9 mouse cellular contexts compared by ENCODE assay signal in genomic region chrX:73765311-73765710, GRCm38 (mm10). TPM values are rescaled to one million over a fixed set of nuclear protein-coding genes. Genes with fewer than 3 reads are reported as not detected.
DNase-seq lines count a peak whose midpoint lies in the region; ATAC-seq lines count a peak whose summit lies in the region.
"Had no signal": no experiment of that assay in that cellular context is flagged by ENCODE, and none has a peak within 500 bp of the region (broad histone marks: within the 10 kb centered on the region; RNA-seq: fewer than 3 reads in every experiment).

No protein-coding gene starts in this region.

- WGBS in embryonic facial prominence, embryonic 14.5 days: 78% methylated on average over 1 of the region's 1 CpGs
- 66% methylated on average over 1 of the region's 1 CpGs for WGBS in embryonic facial prominence, embryonic 10.5 days
- 48% methylated on average over 1 of the region's 1 CpGs for WGBS in heart, embryonic 14.5 days
- 50% methylated on average over 1 of the region's 1 CpGs for WGBS in lung, embryonic 16.5 days

- H3K36me3 ChIP-seq in embryonic facial prominence, embryonic 14.5 days (ENCODE audit: control insufficient read depth, insufficient read depth, low read length): no peaks in the 10 kb centered on the region
- no peaks in the 10 kb centered on the region for H3K36me3 ChIP-seq in embryonic facial prominence, embryonic 10.5 days (replicated peaks)
- H3K36me3 ChIP-seq in heart, embryonic 14.5 days (ENCODE audit: control insufficient read depth, insufficient read depth, low read length): no peaks in the 10 kb centered on the region
- no peaks in the 10 kb centered on the region for H3K36me3 ChIP-seq in lung, embryonic 16.5 days (ENCODE audit: control insufficient read depth, insufficient read depth, low read length)

- H3K4me1 ChIP-seq in embryonic facial prominence, embryonic 14.5 days (ENCODE audit: control insufficient read depth, insufficient read depth, low read length): no peaks in the 10 kb centered on the region
- H3K4me1 ChIP-seq in embryonic facial prominence, embryonic 10.5 days: no peaks in the 10 kb centered on the region
- H3K4me1 ChIP-seq in heart, embryonic 14.5 days (ENCODE audit: control insufficient read depth in 2 of 2, insufficient read depth in 2 of 2, low read length in 2 of 2): peaks cover 4% of the 10 kb centered on the region in 2 experiments; a peak in 1 of 4 replicates
- no peaks in the 10 kb centered on the region for H3K4me1 ChIP-seq in lung, embryonic 16.5 days (replicated peaks; ENCODE audit: control insufficient read depth, insufficient read depth, low read length)

- H3K4me2 ChIP-seq in embryonic facial prominence, embryonic 14.5 days (ENCODE audit: low read depth, low read length): no peak overlapping the region
- no peak overlapping the region for H3K4me2 ChIP-seq in heart, embryonic 14.5 days (ENCODE audit: low read length)
- no peak overlapping the region for H3K4me2 ChIP-seq in lung, embryonic 16.5 days (ENCODE audit: low read depth, low read length)

- no peak overlapping the region for H3K4me3 ChIP-seq in embryonic facial prominence, embryonic 14.5 days (ENCODE audit: low read depth, low read length)
- no peak overlapping the region for H3K4me3 ChIP-seq in embryonic facial prominence, embryonic 10.5 days
- H3K4me3 ChIP-seq in heart, embryonic 14.5 days (ENCODE audit: control insufficient read depth in 1 of 2, insufficient read depth in 1 of 2, low read depth in 1 of 2, low read length in 2 of 2): no peak overlapping the region
- H3K4me3 ChIP-seq in lung, embryonic 16.5 days (ENCODE audit: low read length): no peak overlapping the region

- H3K9ac ChIP-seq in embryonic facial prominence, embryonic 14.5 days (ENCODE audit: low read depth, low read length): no peak overlapping the region
- no peak overlapping the region for H3K9ac ChIP-seq in heart, embryonic 14.5 days (ENCODE audit: low read length)
- H3K9ac ChIP-seq in lung, embryonic 16.5 days (ENCODE audit: low read length): no peak overlapping the region

- H3K27ac ChIP-seq in embryonic facial prominence, embryonic 14.5 days (replicated peaks; ENCODE audit: low read depth, low read length): no peak overlapping the region
- H3K27ac ChIP-seq in embryonic facial prominence, embryonic 10.5 days (replicated peaks): no peak overlapping the region
- H3K27ac ChIP-seq in heart, embryonic 14.5 days (replicated peaks in 1 of 2; ENCODE audit: control insufficient read depth in 1 of 2, insufficient read depth in 1 of 2, low read depth in 2 of 2, low read length in 2 of 2): peak overlapping the region in 1 of 2 experiments; percentile 13; a peak in 1 of 4 replicates
- H3K27ac ChIP-seq in lung, embryonic 16.5 days (ENCODE audit: low read length): no peak overlapping the region

- no peaks in the 10 kb centered on the region for H3K27me3 ChIP-seq in embryonic facial prominence, embryonic 14.5 days (replicated peaks; ENCODE audit: control insufficient read depth, insufficient read depth, low read length)
- peaks cover 25% of the 10 kb centered on the region; the same call in 1 of the 2 replicates for H3K27me3 ChIP-seq in embryonic facial prominence, embryonic 10.5 days (replicated peaks; ENCODE audit: low read depth, poor library complexity, severe bottlenecking)
- H3K27me3 ChIP-seq in heart, embryonic 14.5 days (ENCODE audit: control insufficient read depth, insufficient read depth, low read length): no peaks in the 10 kb centered on the region
- no peaks in the 10 kb centered on the region for H3K27me3 ChIP-seq in lung, embryonic 16.5 days (ENCODE audit: control insufficient read depth, insufficient read depth, low read depth, low read length)

- no peak for ATAC-seq in embryonic facial prominence, embryonic 14.5 days (ENCODE audit: low read depth)
- ATAC-seq in heart, embryonic 14.5 days (ENCODE audit: insufficient number of reproducible peaks, insufficient read depth, low FRiP score, low read depth): peak; percentile 47; the same call in 1 of the 2 replicates
- ATAC-seq in lung, embryonic 16.5 days (ENCODE audit: low read depth): peak; percentile 79

- peak; percentile 23 for DNase-seq in embryonic facial prominence, embryonic 14.5 days (ENCODE audit: low spot score)
- no peak for DNase-seq in embryonic facial prominence, embryonic 10.5 days (ENCODE audit: low spot score)
- peak; percentile 39 to 48 for DNase-seq in adrenal gland, adult 18-20 months (ENCODE audit: low spot score in 2 of 2)
- DNase-seq in thymus, postnatal 36 days: no peak
- no peak for DNase-seq in embryo, embryonic 11 days
- no peak for DNase-seq in layer of hippocampus, adult 18-20 months (ENCODE audit: low spot score in 2 of 2)
- DNase-seq: cerebellum, adult 9-10 months had no signal

- H3K9me3 ChIP-seq in embryonic facial prominence, embryonic 14.5 days (ENCODE audit: control insufficient read depth, low read length): no peaks in the 10 kb centered on the region
- H3K9me3 ChIP-seq in embryonic facial prominence, embryonic 10.5 days: no peaks in the 10 kb centered on the region
- no peaks in the 10 kb centered on the region for H3K9me3 ChIP-seq in heart, embryonic 14.5 days (ENCODE audit: control insufficient read depth, low read length)
- no peaks in the 10 kb centered on the region for H3K9me3 ChIP-seq in lung, embryonic 16.5 days (ENCODE audit: control insufficient read depth, low read length)

RNA-seq across cellular contexts. Expression of gene Plxnb3, which starts 8.4 kb away (rescaled TPM):
- polyA plus RNA-seq in embryonic facial prominence, embryonic 14.5 days (2014; fragmentation: Nextera tagmentation; extraction: Ambion mirVana): 0.90 and 1.1 TPM in 2 replicates
- 0.08 and 0.14 TPM in 2 replicates for polyA plus RNA-seq in embryonic facial prominence, embryonic 10.5 days (2016; fragmentation: Nextera tagmentation; extraction: Ambion mirVana)
- under 1 TPM; 0.30 to 0.61 TPM for total RNA-seq in adrenal gland, adult 18-20 months (2021)
- 0.31 and 0.69 TPM in 2 replicates for polyA plus RNA-seq in heart, embryonic 14.5 days (2014; fragmentation: Nextera tagmentation; extraction: Ambion mirVana)
- 0.35 and 0.52 TPM in 2 replicates for polyA plus RNA-seq in lung, embryonic 16.5 days (2015; fragmentation: Nextera tagmentation; extraction: Ambion mirVana)
- 10 to 100 TPM; 11.7 to 12.2 TPM for total RNA-seq in layer of hippocampus, adult 18-20 months (2021)

RNA-seq across cellular contexts. Expression of gene Srpk3, which starts 8.9 kb away (rescaled TPM):
- 54.6 and 63.2 TPM in 2 replicates for polyA plus RNA-seq in embryonic facial prominence, embryonic 14.5 days (2014; fragmentation: Nextera tagmentation; extraction: Ambion mirVana)
- 1.00 and 2.0 TPM in 2 replicates for polyA plus RNA-seq in embryonic facial prominence, embryonic 10.5 days (2016; fragmentation: Nextera tagmentation; extraction: Ambion mirVana)
- total RNA-seq in adrenal gland, adult 18-20 months (2021): under 1 TPM in 1 of 2 experiments, not detected in 1; 0.74 TPM
- 76.5 and 79.5 TPM in 2 replicates for polyA plus RNA-seq in heart, embryonic 14.5 days (2014; fragmentation: Nextera tagmentation; extraction: Ambion mirVana)
- polyA plus RNA-seq in lung, embryonic 16.5 days (2015; fragmentation: Nextera tagmentation; extraction: Ambion mirVana): 5.0 and 7.4 TPM in 2 replicates
- total RNA-seq in layer of hippocampus, adult 18-20 months (2021): 1 to 10 TPM; 2.7 to 6.3 TPM

RNA-seq across cellular contexts. Expression of gene Idh3g, which starts 21.4 kb away (rescaled TPM):
- 193 and 211 TPM in 2 replicates for polyA plus RNA-seq in embryonic facial prominence, embryonic 14.5 days (2014; fragmentation: Nextera tagmentation; extraction: Ambion mirVana)
- 175 and 176 TPM in 2 replicates for polyA plus RNA-seq in embryonic facial prominence, embryonic 10.5 days (2016; fragmentation: Nextera tagmentation; extraction: Ambion mirVana)
- total RNA-seq in adrenal gland, adult 18-20 months (2021): 100 to 1,000 TPM; 495 to 693 TPM
- polyA plus RNA-seq in heart, embryonic 14.5 days (2014; fragmentation: Nextera tagmentation; extraction: Ambion mirVana): 498 and 508 TPM in 2 replicates
- polyA plus RNA-seq in lung, embryonic 16.5 days (2015; fragmentation: Nextera tagmentation; extraction: Ambion mirVana): 219 and 236 TPM in 2 replicates
- total RNA-seq in layer of hippocampus, adult 18-20 months (2021): 100 to 1,000 TPM; 194 to 204 TPM

RNA-seq across cellular contexts. Expression of gene Ssr4, which starts 21.5 kb away (rescaled TPM):
- 259 and 277 TPM in 2 replicates for polyA plus RNA-seq in embryonic facial prominence, embryonic 14.5 days (2014; fragmentation: Nextera tagmentation; extraction: Ambion mirVana)
- polyA plus RNA-seq in embryonic facial prominence, embryonic 10.5 days (2016; fragmentation: Nextera tagmentation; extraction: Ambion mirVana): 101 and 107 TPM in 2 replicates
- 100 to 1,000 TPM; 138 to 158 TPM for total RNA-seq in adrenal gland, adult 18-20 months (2021)
- 186 and 206 TPM in 2 replicates for polyA plus RNA-seq in heart, embryonic 14.5 days (2014; fragmentation: Nextera tagmentation; extraction: Ambion mirVana)
- 186 and 209 TPM in 2 replicates for polyA plus RNA-seq in lung, embryonic 16.5 days (2015; fragmentation: Nextera tagmentation; extraction: Ambion mirVana)
- 10 to 100 TPM; 87.4 to 87.6 TPM for total RNA-seq in layer of hippocampus, adult 18-20 months (2021)

RNA-seq across cellular contexts. Expression of gene Abcd1, which starts 48.9 kb away (rescaled TPM):
- polyA plus RNA-seq in embryonic facial prominence, embryonic 14.5 days (2014; fragmentation: Nextera tagmentation; extraction: Ambion mirVana): 14.7 and 15.7 TPM in 2 replicates
- polyA plus RNA-seq in embryonic facial prominence, embryonic 10.5 days (2016; fragmentation: Nextera tagmentation; extraction: Ambion mirVana): 8.1 and 10.4 TPM in 2 replicates
- 10 to 100 TPM; 24.0 to 24.3 TPM for total RNA-seq in adrenal gland, adult 18-20 months (2021)
- polyA plus RNA-seq in heart, embryonic 14.5 days (2014; fragmentation: Nextera tagmentation; extraction: Ambion mirVana): 10.9 and 12.2 TPM in 2 replicates
- polyA plus RNA-seq in lung, embryonic 16.5 days (2015; fragmentation: Nextera tagmentation; extraction: Ambion mirVana): 27.9 and 29.5 TPM in 2 replicates
- total RNA-seq in layer of hippocampus, adult 18-20 months (2021): 10 to 100 TPM; 11.6 to 12.8 TPM

Comparison
In these comparisons a context has a peak if more than half of its experiments do, and no peak if none do; other contexts are left out.
1. DNase-seq: peak in embryonic facial prominence, embryonic 14.5 days (single experiment) and adrenal gland, adult 18-20 months (2 of 2); none in embryonic facial prominence, embryonic 10.5 days (single experiment), thymus, postnatal 36 days (0 of 2), embryo, embryonic 11 days (single experiment) and layer of hippocampus, adult 18-20 months (0 of 2).